Mouse (Mus musculus): ENCODE measurements at regions not wholly inside any gene's neighbourhood (a gene's known extent, or its start where the extent isn't known, plus 50 kb on each side); places are given as distances from the start of the nearest gene placed in this dataset.

DNA sequence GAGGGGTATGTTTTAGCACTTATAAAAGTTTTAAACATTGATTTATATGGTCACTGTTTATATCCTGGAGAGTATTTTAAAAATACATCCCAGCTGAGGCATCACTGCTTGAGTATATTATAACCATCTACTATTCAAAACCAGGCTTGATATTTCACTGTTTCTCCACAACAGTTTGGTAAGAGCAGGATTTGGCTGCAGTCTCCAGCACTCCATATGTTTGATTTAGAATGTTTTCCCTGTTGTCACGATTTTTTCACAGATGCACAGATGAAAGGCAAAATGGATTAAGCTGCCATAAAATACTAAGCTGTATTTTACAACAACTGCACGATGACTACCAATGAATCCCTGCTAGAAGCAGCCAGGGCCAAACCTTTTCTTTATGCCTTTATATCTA is 166.6 kb downstream of the Cox7b2 start:
- TF ChIP-seq CTCF (IDR thresholded peaks at IDR 0.05; ENCODE audit: insufficient read depth, low read depth, low read length) = no peak
- no peak for TF ChIP-seq POLR2A (IDR thresholded peaks at IDR 0.05; ENCODE audit: insufficient read depth, low read depth, low read length)
- H3K4me3 ChIP-seq (ENCODE audit: insufficient read depth, low read depth, low read length) = no peak overlapping the region
- 76% methylated on average over 2 of the region's 2 CpGs for WGBS

DNA sequence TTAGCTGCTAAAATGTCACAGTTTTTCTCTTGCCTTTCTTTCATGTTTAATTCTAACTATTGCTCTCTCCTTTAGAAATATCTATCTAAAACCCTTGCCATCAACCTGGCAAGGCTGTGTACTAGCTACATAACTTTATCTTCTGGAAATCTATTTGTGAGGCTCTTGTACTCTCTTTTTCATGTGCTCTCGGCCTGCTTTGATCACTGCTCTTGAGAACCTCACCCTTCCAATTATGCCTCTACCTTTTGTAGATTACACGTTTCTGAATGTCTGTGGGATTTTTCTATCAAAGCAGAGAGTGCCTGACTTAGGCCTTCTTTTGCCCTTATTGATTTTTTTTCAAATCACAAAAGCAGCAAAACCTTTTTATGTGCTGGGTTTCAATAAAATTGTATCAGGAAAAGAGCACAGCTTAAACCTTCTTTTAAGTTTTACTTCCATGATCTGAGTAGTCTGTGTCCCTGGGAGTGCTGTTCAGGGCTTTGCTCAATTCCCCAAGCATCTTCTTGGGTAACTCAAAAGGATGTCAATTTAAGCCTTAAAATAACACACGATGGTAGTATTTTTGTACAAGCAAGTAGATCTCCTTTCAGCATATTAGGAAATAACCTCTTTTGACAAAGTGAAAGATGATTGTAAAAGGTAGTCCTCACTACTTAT is 181.7 kb downstream of the Cox7b2 start:
- Histone ChIP-seq H3K27ac (ENCODE audit: insufficient read depth, low read depth, low read length) (no peak overlapping the region), H3K4me3 (ENCODE audit: insufficient read depth, low read depth, low read length) (no peak overlapping the region), H3K4me1 (ENCODE audit: control insufficient read depth, insufficient read depth, low read length) (no peaks in the 10 kb centered on the region)
- TF ChIP-seq CTCF (IDR thresholded peaks at IDR 0.05; ENCODE audit: insufficient read depth, low read depth, low read length) (no peak), POLR2A (IDR thresholded peaks at IDR 0.05; ENCODE audit: insufficient read depth, low read depth, low read length) (no peak)
- 57% methylated on average over 3 of the region's 3 CpGs for WGBS

More for the DNA sequence above, 166.6 kb downstream of the Cox7b2 start:
- Histone ChIP-seq H3K27ac (ENCODE audit: insufficient read depth, low read depth, low read length) (no peak overlapping the region), H3K4me1 (ENCODE audit: control insufficient read depth, insufficient read depth, low read length) (no peaks in the 10 kb centered on the region)

DNA sequence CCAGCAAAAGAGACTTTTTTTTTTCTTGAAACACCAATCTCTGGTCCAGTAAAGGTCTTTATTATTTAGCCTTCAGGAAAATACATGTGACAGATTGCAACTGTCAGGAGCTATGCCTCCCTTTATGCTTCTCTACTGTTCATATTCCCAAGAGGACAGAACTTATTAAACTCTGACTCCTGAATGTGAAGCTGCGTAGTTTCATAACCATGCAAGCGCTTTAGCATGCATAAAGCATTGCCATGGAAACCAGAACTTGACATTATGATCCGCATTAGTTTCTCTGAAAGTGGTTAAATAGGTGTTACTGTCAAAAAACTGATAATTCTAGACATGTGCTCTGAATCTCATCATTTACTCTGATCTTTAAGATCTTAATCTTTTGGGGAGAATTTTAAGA is 206.5 kb downstream of the Cox7b2 start:
- Histone ChIP-seq H3K4me3 (ENCODE audit: insufficient read depth, low read depth, low read length) (no peak overlapping the region), H3K4me1 (ENCODE audit: control insufficient read depth, insufficient read depth, low read length) (no peaks in the 10 kb centered on the region), H3K27ac (ENCODE audit: insufficient read depth, low read depth, low read length) (no peak overlapping the region)
- TF ChIP-seq CTCF (IDR thresholded peaks at IDR 0.05; ENCODE audit: insufficient read depth, low read depth, low read length) = no peak
- 90% methylated on average over 3 of the region's 3 CpGs for WGBS

DNA sequence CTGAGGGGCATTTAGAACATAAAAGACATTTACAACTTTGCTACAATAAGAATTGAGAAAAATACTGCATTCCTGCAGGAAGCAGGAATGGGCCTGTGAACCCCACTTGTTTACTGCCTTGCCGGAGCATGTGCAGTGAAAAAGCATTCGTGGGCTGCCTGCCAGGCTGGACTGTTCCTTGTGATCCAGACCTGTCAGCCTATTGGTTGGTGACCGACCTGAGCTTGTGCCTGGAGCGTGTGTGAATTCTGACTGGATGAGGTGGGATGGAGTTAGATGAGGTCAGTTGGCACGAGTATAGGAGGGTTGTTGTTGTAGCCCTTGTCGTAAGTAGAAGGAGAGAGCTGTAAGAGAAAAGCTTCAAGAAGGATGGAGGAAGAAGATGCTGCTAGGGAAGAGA is 213.8 kb upstream of the Gabra2 start:
- no peaks in the 10 kb centered on the region for H3K4me1 ChIP-seq (ENCODE audit: control insufficient read depth, insufficient read depth, low read length)
- no peak overlapping the region for H3K4me3 ChIP-seq (ENCODE audit: insufficient read depth, low read depth, low read length)
- 53% methylated on average over 6 of the region's 6 CpGs for WGBS
- H3K27ac ChIP-seq (ENCODE audit: insufficient read depth, low read depth, low read length) = no peak overlapping the region
- TF ChIP-seq POLR2A (IDR thresholded peaks at IDR 0.05; ENCODE audit: insufficient read depth, low read depth, low read length) = no peak

DNA sequence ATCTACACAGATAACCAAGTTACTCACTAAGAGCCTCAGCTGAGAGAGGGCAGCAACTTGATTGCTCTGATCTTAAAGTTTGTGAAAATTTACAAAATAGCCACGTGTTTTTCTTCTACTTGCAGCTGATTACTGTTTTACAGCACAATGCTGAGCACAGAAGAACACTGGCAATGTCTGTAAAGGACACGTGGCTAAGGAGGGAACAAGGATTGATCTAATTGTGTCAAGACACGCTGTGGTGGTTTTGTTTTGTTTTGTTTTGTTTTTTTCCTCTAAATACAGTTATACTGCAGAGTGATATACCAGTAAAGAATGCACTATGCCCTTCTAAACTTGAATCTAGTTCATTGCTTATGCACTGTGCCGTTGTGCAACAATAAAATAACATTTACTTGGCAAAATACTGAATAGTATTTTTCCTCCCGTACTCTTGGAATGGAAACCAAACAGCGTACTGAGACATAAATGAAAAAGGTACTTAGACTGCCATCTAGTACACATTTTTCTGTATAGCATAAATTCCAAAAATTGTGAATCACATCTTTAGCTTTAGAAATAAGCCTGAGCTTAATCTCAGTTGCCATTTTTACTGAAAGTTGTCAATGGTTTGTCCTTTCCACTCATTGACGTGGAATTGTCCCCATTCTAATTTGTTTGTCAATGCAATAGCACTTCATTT is 166.7 kb upstream of the Gabra2 start:
- H3K4me1 ChIP-seq (ENCODE audit: control insufficient read depth, insufficient read depth, low read length) = no peaks in the 10 kb centered on the region
- 29% methylated on average over 7 of the region's 7 CpGs for WGBS
- TF ChIP-seq POLR2A (IDR thresholded peaks at IDR 0.05; ENCODE audit: insufficient read depth, low read depth, low read length) (no peak), CTCF (IDR thresholded peaks at IDR 0.05; ENCODE audit: insufficient read depth, low read depth, low read length) (no peak)
- H3K27ac ChIP-seq (ENCODE audit: insufficient read depth, low read depth, low read length) = no peak overlapping the region
- no peak overlapping the region for H3K4me3 ChIP-seq (ENCODE audit: insufficient read depth, low read depth, low read length)

DNA sequence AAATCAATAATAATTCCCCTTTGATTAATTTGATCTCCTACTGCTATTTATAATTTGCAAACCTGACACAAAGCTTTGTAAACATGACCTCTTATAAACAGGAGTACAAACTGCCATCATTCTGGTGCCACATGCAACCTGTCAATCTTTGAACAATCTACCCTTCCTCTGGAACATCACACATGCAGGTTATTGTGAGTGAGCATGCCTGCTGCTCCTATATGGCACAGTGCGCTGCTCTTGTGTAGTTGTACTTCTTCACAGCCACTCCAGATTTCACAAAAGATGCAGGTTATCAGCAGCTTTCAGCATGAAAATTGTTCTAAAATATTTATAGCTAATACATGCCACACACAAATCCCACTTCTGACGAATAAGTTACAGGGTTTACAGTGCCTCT is 153.6 kb upstream of the Gabra2 start:
- Histone ChIP-seq H3K4me1 (ENCODE audit: control insufficient read depth, insufficient read depth, low read length) (no peaks in the 10 kb centered on the region), H3K4me3 (ENCODE audit: insufficient read depth, low read depth, low read length) (no peak overlapping the region), H3K27ac (ENCODE audit: insufficient read depth, low read depth, low read length) (no peak overlapping the region)
- TF ChIP-seq POLR2A (IDR thresholded peaks at IDR 0.05; ENCODE audit: insufficient read depth, low read depth, low read length) (no peak), CTCF (IDR thresholded peaks at IDR 0.05; ENCODE audit: insufficient read depth, low read depth, low read length) (no peak)
- 62% methylated on average over 2 of the region's 2 CpGs for WGBS

DNA sequence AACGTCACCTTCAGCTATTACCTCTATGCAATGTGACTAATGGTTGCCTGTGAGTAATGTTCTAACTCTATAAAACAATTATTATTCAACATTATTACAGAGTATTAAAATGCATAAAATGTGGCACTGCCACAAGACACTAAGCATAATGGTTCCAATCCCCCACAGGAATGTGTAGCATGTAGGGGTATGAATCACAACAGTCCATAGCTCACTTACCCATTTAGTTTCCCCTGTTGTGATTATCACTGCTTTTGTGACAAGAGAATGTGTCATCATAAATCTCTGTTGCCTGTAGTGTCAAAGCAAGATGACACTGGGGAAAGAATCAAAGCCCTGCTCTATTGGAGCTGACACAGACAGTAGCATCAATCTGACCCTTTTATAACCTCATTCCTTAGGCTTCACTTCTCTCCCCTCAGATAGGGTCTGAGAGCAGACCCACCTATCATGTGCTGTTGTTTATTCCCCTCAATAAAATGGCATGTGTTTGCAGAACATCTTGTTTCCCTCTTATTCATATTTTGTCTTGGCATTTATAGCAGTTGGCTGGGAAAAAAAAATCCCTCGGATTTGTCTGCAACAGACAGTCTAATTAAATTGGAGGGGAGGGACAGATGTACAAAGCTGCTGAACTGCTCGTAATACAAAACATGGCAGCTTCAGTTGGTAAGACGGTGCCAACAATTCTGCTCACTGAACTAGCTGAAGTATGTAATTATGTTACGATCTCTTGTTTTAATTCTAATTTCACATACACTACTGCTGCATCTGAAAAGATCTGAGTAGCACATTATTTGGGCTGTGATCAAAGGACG is 152.9 kb upstream of the Gabra2 start:
- no peaks in the 10 kb centered on the region for H3K4me1 ChIP-seq (ENCODE audit: control insufficient read depth, insufficient read depth, low read length)
- H3K27ac ChIP-seq (ENCODE audit: insufficient read depth, low read depth, low read length) = peak overlapping the region; percentile 56
- H3K4me3 ChIP-seq (ENCODE audit: insufficient read depth, low read depth, low read length) = no peak overlapping the region
- TF ChIP-seq CTCF (IDR thresholded peaks at IDR 0.05; ENCODE audit: insufficient read depth, low read depth, low read length) = no peak
- TF ChIP-seq POLR2A (IDR thresholded peaks at IDR 0.05; ENCODE audit: insufficient read depth, low read depth, low read length) = no peak
- 34% methylated on average over 6 of the region's 6 CpGs for whole genome bisulfite sequencing

DNA sequence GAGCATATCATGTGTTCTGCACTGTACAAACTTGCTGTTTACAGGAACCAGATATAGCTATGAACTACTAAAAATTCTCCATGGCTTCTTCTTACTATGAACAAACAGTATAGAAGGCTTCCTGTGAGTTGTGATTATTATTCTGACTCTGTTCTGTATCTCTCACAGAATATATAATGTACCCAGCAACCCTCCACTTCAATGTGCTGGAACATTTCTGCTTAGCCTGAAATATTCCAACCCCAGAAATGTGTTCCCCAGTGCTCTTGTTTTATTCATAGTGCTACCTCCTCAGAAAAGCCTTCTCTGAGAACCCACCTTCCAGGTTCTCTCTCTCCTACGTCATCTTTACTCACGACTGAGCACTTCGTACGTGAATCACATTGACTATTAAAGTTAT is 132.0 kb upstream of the Gabra2 start:
- WGBS = 93% methylated on average over 4 of the region's 4 CpGs
- TF ChIP-seq POLR2A (IDR thresholded peaks at IDR 0.05; ENCODE audit: insufficient read depth, low read depth, low read length) = no peak
- TF ChIP-seq CTCF (IDR thresholded peaks at IDR 0.05; ENCODE audit: insufficient read depth, low read depth, low read length) = no peak
- H3K27ac ChIP-seq (ENCODE audit: insufficient read depth, low read depth, low read length) = 0 out of 2 replicates have a peak overlapping the region, but pooled peaks have one; percentile 7
- no peak overlapping the region for H3K4me3 ChIP-seq (ENCODE audit: insufficient read depth, low read depth, low read length)
- H3K4me1 ChIP-seq (ENCODE audit: control insufficient read depth, insufficient read depth, low read length) = no peaks in the 10 kb centered on the region

DNA sequence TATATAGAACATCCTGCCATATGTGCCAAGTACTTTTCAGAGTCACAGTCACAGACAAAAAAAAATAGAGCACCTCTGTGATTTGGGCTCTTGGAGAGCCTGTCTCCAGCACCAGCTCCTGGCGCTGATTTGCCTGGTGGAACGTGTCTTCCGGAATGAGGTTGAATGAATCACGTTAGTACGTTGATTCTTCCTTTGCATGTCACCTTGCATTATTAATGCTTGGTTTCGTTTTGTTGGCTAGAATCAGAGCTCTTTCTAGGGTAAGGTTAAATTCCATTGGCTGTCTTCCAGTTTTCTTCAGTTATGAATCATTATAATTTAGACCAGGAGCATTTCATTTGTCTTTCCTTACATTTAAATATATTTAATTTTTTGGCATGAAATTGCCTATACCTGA is 105.2 kb upstream of the Gabra2 start:
- Histone ChIP-seq H3K4me3 (ENCODE audit: insufficient read depth, low read depth, low read length) (no peak overlapping the region), H3K4me1 (ENCODE audit: control insufficient read depth, insufficient read depth, low read length) (no peaks in the 10 kb centered on the region), H3K27ac (ENCODE audit: insufficient read depth, low read depth, low read length) (no peak overlapping the region)
- TF ChIP-seq POLR2A (IDR thresholded peaks at IDR 0.05; ENCODE audit: insufficient read depth, low read depth, low read length) (no peak), CTCF (IDR thresholded peaks at IDR 0.05; ENCODE audit: insufficient read depth, low read depth, low read length) (no peak)
- WGBS = 74% methylated on average over 6 of the region's 6 CpGs

Measured in olfactory bulb, adult 2 months (tissue).